Mouse (Mus musculus) brain, embryonic 14.5 days (tissue): ENCODE data around the gene Tpsg1.

Experiments used
- CTCF ChIP-seq: fragments of 200-500 bp; IDR thresholded peaks from 2 replicates; pipeline ENCODE4 v1.5.1; 2012; ENCODE audit warnings: inconsistent platforms, mild to moderate bottlenecking, moderate library complexity, borderline replicate concordance; ENCODE audit not compliant: insufficient read depth, insufficient read length; ENCODE audit errors: extremely low read depth
- POLR2A ChIP-seq: fragments of 200-500 bp; IDR thresholded peaks from 2 replicates; pipeline ENCODE4 v1.6.1; 2012; ENCODE audit warnings: mild to moderate bottlenecking, inconsistent platforms, borderline replicate concordance; ENCODE audit not compliant: poor library complexity, insufficient read depth, insufficient read length, severe bottlenecking; ENCODE audit errors: extremely low read depth

DNA sequence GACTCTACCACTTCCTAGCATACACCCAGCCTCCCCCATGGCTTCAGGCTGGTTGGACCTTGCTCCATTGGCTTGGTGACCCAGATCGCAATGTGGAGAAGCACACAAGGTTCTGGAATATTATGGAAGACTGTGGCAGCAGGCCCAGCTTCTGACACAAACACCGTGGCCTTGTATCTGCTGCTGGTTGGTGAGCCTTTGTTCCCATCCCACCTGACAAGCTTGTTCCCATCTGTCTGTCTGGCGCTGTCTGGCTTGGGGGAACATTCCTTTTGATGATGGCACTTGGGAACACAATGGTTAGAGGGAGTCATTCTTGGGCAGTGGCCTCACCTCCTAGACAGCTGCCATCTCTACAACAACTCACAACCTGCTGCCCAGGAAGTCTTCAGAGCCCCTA, 51.9 kb downstream of the Tpsg1 start:
- TF ChIP-seq POLR2A = no peak
- TF ChIP-seq CTCF = no peak
